Mouse (Mus musculus) monocyte, adult 2 months (primary cell): Measurements from ENCODE around the gene Smtnl2.
"Not testable (repeated sequence)": the region's sequence is repeated elsewhere in the genome, so short reads cannot be mapped to it uniquely, and the experiment has no call there.

Source experiments
- DNase-seq, 2 experiments: peaks; one replicate each; pipeline ENCODE4 v3.0.0; 2022; ENCODE audit warnings: low spot score in 2 of 2, low read depth in 1 of 2

Smtnl2 gene

GRCm38 (mm10) chr11:72362347-72362741, 49.2 kb downstream of the Smtnl2 start, which contains the start of gene Tekt1:
TSS of gene Tekt1 (minus strand) at chr11:72362442.
- no peak for DNase-seq

DNA sequence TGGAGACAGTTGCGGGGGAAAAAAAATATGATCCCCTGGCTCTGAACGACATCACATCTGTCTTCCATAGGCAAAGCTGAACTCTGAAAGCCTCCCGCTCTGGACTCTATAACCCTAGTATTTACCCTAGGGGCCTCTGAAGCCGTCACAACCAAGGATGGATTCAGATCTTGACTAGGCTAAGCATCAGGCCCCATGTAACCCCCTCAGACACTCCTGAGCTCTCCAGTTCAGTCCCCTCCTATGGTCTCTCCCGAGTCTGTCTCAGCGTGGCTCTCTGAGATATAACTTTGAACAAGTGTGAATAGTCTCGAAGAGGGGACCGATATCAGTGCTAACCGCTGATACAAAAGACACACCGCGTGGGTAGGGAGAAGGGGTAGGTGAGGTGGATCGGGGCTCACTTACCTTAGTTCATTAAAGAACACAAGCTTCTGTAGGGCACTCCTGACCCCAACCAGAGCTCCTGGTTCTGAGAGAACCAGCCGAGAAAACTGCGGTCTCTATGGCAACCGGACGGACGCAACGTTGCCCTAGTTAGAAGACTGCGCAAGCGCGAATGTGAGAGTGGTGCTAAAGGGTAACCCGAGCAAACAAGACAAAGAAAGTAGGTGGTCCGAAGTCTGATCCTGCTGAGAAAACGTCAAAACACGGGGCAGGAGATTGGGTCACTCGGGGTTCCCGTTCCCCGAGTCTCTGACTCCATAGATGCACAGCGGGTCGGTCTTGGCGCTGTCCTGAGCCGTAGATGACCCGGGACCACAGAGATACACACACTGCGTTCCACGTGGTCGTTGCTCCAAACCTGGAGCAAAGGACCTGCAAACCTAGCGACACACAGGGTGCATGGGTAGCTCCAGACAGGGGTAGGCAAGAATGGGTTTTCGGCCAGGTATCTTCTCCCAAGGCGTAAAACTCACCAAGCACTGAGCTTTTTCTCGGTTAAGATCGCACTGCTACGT, 49.8 kb downstream of the Smtnl2 start:
- DNase-seq: no peak

DNA sequence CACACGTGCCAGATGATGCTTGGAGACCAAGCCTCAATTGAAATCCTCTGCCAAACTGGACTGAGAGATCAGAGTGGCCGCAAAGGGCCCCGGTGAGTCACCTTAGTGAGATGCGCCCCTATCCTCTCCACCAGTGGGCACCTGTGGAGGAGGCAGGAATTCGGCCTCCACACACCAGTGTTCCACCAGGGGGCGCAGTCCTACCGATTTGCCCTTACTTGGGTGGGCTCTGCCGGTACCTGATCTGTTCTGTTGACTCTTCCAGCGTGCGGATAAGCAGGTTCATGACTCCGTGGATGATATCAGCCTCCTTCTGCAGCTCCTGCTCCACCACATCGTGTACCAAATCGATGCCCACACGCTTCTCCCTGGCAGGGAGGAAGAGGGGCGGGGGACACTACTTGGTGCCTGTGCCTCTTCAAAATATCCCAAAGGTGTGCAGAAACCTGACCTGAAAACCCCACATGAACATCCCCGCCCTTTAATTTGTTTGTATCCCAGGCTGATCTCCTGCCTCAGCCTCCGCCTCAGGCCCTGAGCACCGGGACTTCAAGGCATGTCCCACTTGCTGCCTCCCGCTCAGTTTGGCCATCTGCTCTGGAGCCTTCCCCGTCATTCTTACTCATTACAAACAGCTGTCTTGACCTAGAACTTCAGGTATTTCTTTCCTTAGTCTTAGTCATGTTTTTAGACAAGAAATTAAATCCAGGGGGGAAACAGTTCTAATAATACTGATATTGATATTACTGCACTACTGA, 56.4 kb downstream of the Smtnl2 start:
- DNase-seq: peak in 1 of 2 experiments; percentile 17

DNA sequence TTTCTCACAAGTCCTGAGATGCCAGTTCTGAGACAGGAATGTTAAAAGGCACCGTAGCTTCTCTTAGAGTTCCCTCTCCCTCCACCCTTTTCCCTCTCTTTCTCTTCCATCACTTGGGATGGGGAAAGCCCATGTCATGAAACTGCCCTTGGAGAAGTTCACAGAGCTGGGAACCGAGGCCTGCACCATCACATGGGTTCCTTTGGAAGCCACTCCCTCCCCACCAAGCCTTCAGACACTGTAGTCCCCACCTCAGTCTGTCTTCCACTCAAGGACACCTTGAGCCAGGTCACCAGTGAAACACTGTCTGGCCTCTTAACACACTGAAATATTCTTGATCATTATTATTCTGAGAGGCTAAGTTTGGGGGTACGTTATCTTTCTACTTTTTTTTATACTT, 58.3 kb downstream of the Smtnl2 start:
- no peak for DNase-seq

DNA sequence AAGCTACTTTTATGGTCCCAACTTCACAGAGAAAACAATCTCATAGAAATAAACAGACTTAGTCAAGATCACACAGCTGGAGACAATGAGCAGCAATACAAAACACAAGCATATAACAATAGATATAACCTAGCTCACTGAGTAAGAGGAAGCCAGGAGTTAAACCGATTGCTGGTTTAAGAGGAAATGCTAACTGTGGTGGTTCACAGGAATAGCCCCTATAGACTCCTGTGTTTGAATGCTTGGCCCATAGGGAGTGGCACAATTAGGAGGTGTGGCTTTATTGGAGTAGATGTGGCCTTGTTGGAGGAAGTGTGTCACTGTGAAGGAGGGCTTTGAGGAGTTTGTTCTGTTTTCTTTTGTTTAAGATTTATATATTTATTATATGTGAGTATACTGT, 59.2 kb downstream of the Smtnl2 start:
- DNase-seq: no peak

DNA sequence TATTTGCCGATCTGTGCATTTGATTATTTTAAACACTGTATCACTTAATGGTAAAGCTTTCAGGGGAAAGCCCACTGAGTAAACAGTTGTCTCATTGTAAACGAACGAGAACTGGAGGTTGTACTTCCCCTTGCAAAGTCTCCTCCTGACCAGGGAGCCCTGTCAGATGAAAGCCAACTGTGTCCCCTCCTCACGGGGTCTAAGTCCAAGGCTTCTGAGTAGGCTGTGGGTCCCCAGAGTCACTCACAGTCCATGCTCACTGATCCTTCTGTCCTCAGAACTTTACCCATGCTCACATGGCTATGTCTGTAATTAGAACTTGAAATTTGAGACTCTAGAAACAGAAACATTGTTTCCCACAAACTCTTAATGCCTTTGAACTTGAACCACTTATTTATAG, 61.9 kb downstream of the Smtnl2 start:
- no peak for DNase-seq

- DNase-seq: no peak
These were observed 62.5 kb downstream of the Smtnl2 start for GRCm38 (mm10) chr11:72349016-72349415.

- no peak for DNase-seq
These were observed 63.0 kb downstream of the Smtnl2 start for GRCm38 (mm10) chr11:72348563-72348962.

GRCm38 (mm10) chr11:72344486-72344885, 67.0 kb downstream of the Smtnl2 start:
- DNase-seq: no peak

DNA sequence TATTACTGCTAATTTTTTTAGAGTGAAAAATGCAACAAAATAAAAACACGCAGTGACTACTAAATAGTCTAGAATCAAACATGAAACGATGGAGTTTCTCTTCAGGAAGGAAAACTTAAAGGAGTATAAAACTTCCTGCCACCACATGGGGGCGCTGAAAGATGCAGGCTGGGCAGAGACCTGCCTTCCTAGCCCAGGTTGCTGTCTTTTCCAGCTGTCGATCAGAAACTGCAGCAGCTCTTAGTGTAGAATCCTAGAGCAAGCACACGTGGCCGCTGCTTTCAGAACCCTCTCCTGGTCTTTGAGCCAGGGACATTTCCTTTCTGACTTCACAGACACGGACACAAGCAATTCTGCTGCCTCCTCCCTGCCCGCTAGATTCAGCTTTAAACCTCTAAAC, 67.6 kb downstream of the Smtnl2 start:
- DNase-seq: no peak

DNA sequence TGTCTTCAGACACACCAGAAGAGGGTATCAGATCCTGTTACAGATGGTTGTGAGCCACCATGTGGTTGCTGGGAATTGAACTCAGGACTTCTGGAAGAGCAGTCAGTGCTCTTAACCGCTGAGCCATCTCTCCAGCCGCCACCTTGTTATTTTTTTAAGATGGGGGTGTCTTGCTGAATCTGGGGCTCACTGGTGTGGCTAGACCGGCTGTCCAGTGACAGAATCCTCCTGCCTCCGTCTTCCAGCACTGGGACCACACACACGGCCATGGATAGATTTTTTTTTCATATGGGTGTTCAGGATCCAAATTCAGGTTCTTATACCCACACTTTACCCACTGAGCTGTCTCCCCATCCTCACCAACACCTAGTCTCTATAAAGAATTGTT, 68.3 kb downstream of the Smtnl2 start:
- not testable (repeated sequence) for DNase-seq

- peak in 1 of 2 experiments; percentile 8 for DNase-seq
These were observed 68.8 kb downstream of the Smtnl2 start for GRCm38 (mm10) chr11:72342549-72343237.

GRCm38 (mm10) chr11:72339716-72340115, 71.8 kb downstream of the Smtnl2 start:
- no peak for DNase-seq
